Mouse (Mus musculus): ENCODE measurements around the gene Ninj1.

The Ninj1 gene

DNA sequence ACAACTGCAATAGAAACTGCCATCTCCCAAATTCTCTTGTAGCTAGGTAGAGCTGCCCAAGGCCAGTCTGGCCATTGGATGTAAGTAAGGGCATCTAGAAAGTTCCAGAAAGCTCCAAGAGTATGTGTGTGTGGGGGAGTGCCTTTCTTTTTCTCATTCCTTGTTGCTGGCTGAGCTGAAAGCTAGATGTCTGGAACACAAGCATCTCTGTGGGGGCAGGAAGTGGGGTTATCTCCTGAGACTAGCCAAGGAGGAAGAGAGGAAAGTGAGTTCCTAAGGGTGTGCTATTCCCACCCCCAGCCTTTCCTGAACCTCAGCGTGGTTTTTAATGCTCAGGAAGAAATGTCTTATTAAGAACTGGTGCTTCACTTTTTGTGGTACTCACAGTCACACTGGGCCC, 15.6 kb upstream of the Ninj1 start:
- no peak for DNase-seq (ENCODE audit: low read depth, low spot score)

DNA sequence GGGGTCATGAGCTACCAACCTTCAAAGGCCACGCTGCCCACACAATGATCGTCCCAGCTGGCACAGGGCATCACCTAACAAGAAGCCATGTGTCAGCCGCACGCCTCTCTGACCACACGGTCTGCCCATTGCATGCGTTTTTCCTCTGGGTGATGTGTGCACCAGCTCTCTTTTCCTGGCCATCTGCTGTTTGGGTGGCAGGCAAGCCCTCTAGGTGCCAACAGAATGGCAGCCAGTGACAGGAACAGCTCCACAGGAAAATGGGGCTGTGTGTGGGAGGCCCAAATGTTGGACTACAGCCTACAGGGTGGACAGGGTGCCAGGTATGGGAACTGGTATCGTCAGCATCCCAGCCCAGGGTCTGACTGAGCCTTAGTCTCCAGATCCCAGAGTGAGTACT, 14.9 kb upstream of the Ninj1 start:
- DNase-seq (ENCODE audit: low read depth, low spot score), result no peak

DNA sequence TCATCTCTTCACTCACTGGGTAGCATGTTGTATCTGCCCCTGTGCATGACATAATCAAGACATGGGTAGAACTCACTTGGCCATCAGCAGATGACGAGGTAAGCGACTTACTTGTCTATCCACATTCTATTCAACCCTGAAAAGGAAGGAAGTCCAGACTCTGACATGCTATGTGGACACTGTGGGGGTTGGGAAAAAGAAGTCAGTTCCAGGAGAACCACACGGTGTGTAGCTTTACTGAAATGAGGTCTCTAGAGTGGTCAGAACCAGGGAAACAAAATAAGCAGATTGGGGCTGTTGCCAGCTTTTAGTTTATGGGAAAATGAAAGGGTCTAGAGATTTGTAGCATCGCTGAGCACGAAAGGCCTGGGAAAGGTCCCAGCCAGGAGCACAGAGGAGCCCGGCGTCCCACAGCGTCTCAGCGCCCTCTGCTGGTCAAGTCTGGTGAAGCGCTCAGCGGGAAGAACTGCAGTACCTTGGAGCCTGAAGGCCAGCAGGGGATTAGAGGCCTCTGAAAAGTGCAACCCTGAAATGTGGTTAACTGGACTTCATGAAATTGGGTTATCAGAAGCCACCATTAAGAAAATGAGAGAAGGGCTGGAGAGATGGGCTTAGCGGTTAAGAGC, 14.2 kb upstream of the Ninj1 start:
- DNase-seq (ENCODE audit: low read depth, low spot score), result peak; percentile 88

DNA sequence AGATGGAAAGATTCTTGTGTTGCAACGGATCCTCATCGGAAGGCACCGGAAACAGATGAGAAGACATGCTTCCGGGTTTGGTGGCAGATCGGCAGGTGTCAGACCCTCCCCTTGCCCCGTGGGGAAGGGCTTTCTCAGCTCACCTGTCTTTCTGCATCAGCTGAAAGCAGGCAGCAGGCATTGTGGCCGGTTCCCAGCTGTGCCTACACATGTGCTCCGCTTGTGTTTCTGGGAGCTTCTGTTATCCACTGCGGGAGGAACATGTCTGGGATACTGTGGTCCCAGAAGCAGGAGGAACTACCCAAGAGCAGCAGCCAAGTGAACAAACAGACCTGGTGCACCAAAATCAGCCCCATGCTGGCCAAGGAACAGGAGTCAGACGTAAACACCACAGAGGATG, 11.8 kb upstream of the Ninj1 start:
- DNase-seq (ENCODE audit: low read depth, low spot score), result no peak

DNA sequence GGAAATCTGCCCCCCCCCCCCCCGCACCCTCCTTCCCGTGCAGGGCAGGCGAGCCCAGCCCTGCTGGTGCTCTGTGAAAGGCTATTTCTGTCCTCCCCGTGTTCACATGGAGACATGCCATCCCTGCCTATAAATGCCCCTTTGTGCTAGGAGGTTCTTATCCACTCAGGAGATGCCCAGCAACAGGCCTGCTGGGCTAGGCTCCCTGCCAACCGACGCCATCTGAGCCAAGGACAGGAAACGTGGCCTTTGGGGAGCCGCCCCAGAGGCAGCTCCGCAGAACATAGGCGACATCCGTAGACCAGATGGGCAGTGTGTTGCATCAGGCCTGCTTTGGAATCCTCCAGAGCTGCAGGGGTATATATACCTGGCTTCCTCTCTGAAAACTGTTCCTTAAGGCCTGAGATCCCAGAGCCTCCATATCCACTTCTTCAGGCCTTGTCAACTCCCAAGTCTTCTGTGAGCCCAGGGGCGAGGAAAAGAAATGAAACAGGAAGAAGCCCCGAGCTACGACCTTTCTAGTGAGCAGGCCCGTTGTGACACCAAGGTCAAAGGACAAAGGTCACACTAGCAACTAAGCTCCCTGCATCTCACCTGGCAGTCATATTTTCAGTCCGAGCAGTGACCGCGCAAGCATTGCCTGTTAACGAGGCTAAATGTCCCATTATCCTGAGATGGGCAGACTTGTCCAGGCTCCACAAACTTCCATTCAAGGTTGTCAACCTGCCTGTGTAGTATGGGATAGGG, 8.3 kb upstream of the Ninj1 start:
- no peak for DNase-seq (ENCODE audit: low read depth, low spot score)

DNA sequence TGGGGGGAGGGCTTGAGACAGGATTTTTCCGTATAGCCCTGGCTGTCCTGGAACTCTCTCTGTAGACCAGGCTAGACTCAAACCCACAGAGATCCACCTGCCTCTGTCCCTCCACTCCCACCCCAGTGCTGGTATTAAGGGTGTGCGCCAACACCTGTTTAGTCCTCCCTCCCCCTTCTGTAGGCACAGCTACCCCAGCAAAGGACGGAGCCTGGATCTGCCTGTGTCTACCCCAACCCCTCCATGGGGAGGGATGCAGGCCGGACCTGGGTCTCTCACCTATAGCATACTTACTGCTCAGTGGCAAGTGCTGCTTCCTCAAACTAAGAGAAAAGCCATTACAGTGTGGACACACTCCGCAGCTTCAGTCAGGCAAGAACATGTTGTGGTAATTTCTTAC, 7.0 kb upstream of the Ninj1 start:
- DNase-seq (ENCODE audit: low read depth, low spot score), result no peak

DNA sequence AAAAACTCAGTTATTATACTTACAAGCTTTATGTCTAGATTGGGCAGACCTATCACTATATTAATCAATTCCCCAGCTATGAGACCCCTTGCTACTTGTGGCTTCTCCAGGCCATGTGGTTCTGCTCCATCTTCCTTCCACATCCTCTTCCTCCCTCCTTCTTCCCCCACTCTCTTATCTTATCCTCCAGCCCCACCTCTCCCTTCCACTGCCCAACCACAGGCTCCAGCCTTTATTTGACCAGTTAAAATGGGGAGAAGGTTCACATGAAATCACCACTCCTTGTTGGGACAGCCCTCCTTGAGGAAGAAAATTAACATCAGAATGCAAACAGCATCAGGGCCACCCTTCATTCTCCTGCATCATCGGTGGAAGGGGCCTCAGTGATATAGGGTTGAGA, 6.6 kb upstream of the Ninj1 start:
- DNase-seq (ENCODE audit: low read depth, low spot score), result no peak

DNA sequence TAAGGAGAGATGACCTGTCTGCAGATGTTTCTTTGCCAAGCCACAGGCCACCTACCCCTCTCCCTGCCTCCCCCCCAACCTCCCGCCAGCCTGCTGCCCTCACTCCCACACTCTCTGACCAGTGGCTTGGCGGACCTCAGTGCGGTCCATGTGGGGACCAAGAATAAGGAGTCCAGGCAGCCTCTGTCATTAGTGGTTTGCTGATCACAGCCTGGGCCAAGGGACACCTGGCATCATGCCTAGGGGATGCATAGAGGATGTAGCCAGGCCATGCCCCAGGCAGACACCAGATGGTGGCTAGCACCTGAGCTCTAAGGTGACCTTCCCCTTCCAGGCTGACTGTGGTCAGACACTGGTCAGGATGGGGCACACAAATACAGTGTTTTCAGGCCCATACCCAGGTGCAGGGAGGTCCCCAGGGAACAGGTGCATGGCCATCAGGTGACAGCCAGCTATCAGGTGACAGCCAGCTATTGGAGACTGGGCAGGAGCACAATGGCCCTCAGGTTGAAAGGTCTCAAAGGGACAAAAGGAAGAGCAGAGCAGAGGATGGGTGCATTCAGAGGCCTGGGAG, 5.8 kb upstream of the Ninj1 start:
- DNase-seq (ENCODE audit: low read depth, low spot score), result peak; percentile 53

DNA sequence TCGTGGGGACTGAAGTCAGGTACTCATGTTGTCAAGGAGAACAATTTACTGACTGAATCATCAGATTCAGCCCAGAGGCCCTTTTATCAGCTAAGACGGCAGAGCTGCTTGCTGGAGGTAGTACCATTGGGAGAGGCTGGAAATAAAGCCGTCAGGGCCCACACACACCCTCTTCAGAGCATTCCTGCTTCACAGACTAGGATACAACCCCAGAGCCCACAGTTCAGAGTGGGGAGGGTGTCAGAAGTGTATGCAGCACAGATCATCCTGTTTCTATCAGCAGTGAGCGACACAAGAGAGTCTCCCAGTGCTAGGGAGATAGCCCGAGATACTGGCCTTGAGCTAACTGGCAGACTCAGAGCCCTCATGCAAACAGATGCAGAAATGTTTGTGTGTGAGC, 4.1 kb upstream of the Ninj1 start:
- DNase-seq (ENCODE audit: low read depth, low spot score), result no peak

DNA sequence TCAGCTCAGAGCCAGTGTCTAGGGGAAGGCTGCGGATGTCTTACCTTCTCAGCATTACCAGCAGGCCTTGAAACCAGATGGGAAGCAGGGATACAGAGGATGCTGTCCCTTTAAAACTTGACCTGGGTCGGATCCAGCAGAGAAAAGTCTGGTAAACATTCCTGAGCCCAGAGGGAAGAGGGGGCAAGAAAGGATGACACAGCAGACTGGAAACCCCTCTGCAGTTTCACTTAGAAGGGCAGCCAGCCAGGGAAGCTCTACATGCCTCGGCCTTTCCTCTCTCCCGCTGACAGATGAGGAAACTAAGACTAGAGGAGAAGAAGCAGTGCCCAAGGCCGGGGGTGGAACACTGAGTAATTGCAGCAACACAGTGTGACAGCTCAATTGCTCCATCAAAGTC, 3.6 kb upstream of the Ninj1 start:
- no peak for DNase-seq (ENCODE audit: low read depth, low spot score)

DNA sequence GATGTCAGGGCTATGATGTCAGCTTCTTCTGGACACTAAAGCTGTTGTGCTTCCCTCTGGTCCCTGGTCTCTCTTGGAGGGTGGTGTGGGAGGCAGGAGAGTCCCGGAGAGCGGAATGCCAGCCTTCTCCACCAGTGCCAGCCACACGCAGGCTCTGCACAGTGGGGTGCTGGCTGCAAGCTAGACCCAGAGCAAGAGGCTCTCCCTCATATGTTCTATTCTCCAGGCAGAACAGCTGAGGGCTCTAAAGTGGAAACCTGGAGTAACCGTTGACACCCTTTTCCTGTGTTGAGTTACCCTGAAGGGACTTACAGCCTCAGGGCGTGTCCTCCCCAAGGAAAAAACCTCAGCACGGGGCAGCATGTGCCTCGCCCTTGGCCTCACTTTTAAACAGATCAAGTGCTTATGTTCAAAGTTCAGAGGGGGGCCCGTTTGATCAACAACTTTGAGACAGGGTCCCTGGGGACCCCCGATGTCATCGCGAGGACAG, 442 bp upstream of the Ninj1 start:
- DNase-seq (ENCODE audit: low read depth, low spot score), result no peak

DNA sequence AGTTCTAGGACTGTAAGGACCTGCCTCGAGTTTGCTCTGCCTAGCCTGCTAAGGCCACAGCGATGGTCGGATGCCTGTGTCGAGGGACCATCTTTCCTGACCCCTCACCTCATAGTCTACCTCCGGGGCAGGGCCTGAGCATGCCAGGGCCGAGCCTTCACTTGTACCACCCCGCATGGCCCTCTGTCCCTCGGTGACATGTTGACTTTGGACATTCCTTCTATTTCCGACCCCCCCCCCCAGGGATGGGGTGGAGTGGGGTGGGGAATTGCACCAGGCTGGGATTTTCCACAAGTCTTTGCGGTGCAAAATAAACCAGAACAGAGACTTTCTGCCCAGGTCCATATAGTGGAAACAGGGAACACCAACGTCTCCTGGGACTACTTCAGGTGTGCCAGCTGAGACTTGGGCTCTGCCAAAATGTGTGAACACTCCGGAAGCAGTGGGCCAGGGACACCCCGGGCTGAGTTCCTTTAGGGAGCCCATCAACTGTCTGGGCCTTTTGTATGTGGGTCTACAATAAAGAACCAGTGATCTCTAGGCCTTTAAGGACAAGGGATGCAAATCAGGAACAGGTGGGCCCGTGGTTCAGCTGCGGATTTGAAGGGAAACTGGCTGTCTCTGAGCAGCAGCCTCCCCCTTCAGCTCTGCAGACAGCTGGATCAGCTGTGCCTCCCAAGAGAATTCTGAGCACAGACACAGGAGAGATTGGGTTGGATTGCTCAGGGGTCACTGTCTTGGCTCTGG, 1.1 kb downstream of the Ninj1 start:
- peak; percentile 31 for DNase-seq (ENCODE audit: low read depth, low spot score)

DNA sequence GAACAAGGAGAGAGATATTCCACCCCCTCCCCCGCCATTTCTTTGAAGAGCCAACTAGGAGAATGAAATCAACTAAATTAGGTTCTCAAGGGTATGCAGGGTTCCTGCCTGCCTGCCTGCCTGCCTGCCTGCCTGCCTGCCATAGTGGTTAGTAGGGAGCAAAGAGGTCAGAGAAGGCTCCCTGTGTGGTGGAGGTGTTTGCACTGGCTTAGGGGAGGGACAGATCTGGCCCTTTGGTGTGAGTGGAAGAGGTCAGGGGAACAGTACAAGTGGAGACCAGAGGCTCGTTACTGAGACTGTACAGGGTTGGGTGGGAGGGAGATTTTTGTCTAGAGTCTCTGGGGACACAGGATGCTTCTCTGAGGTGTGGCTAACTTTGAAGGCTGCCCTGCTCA, 1.7 kb downstream of the Ninj1 start:
- no peak for DNase-seq (ENCODE audit: low read depth, low spot score)

DNA sequence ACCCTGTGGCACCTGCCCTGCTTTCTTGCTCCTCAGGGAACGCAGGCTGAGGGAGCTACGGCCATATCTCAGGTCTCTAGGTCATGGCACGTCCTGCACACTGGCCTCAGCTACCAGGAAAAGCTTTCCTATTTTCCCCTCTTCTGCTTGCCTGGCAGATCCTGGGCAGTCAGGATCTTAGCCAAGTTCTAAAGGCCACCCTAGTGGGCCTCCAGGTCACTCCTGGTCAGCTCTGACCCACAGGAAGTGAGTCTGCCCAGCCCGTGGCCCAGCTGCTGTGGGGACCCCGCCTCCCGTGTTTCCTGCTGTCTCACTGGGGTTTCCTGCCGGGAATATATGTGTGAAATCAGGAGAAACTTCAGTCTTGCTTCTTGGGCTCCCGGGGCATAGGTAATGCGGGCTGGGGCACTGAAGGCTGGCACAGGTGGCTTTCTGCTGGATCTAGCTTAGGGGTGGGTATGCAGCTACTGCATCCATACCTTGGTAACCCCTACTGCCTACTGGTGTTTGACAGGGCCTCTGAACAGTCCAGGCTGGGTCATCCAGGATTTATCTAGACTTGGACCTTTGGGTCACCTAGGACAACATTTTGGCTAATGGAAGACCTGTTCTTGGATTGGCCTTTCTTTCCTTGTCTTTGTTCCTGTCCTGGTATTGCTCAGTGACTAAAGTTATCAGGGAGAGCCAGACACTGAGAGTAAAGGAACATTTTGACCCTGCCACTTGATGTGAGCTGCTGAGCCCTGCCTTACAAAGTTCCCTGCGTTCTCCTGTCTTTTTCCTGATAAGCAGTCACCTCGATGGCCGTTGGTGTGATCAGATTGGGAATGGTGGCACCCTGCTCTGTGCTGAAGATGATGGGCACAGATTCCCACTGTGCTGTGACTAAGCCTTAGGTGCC, 2.9 kb downstream of the Ninj1 start:
- no peak for DNase-seq (ENCODE audit: low read depth, low spot score)

DNA sequence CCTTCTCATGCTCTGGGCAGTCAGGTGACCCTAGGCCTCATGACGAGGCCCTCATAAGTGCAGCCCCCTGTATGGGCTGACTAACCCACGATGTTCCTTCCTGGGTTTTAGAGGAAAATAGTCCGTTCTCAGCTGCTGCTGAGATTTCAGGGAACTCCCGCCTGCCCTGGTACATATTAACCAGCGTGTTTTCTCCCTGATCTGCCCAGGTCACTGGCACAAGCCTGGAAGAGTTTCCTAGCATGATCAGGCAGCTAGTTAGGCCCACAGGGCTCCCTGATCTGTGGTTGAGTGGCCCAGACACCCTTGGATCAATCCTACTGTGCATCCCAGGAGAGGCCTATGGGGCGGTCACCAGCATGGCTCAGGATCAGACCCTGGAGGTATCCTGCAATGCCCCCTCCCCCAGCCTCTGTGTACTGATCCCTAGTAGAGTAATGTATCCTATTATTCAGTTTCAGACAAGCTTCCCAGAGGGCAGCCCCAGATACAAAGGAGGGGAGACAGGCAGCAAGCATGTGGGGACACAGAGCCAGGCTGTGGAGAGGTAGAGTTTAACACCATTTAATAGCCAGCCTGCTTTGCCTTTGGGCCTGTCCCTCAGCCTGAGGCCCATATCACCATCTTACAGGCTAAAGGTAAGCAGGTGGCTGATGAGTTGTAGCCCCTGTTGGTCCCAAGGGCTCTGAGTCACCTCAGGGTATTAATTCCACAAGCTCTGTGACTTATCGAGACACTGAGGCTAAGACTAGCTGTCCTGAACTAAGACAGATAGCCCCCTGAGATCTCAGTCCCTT, 3.8 kb downstream of the Ninj1 start:
- DNase-seq (ENCODE audit: low read depth, low spot score), result no peak

DNA sequence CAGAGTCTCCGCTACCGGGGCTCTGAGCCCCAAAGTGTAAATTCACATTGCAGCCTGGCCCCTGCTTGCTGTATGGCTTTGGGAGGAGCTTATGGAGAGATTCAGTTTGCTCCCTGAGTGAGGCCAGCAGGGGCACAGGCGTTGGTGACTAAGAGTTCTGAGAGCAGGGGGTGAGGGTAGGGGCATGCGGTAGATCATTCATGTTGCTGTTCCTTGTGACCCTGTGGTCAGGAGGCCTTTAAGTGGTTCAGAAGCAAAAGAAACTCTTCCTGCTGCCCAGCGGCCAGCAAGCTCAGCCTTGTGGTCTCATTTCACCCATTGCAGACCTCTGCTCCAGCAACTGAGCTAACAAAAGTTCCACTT, 4.4 kb downstream of the Ninj1 start:
- DNase-seq (ENCODE audit: low read depth, low spot score), result no peak

DNA sequence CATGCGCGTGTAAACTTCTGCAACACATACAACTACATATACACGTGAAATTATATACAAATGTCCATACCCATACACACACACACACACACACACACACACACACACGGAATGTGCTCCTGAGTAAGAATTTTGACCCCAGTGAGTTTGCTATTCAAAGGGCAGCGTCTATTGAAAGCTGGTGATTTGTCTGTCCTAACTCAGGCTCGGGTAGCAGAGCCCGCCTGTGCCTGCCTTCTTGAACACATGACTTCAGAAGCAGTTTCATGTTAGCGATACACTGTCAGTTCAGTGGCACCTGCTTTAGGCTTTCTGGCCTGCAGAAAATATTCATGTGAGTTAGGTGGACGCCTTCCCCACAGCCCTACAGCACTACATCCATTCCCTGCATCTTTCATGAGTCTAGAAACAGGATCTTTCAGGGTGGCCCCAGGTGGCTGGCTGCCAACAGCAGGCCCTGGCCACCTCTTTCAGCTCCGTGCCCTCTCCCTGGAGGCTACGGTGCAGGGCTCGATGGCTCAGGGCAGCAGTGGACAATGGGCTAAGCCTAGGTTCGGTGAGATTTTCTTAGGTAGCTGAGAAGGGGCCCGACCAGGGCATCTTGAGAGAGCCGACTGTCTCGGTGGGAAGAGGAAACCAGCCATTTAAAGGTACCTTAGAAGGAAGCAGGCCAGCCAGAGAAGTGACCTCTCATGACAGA, 5.0 kb downstream of the Ninj1 start:
- no peak for DNase-seq (ENCODE audit: low read depth, low spot score)

DNA sequence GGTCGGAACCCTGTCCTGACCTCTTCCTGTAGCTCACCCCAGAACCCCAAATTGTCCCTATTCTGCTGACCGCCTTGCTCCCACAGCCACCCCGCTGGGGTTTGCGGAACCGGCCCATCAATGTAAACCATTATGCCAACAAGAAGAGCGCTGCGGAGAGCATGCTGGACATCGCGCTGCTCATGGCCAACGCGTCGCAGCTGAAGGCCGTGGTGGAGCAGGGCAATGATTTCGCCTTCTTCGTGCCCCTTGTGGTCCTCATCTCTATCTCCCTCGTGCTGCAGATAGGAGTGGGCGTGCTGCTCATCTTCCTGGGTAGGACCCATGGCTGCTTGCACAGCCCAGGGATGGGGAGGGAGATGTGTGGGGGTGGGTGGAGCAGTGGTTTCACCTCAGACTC, 6.4 kb downstream of the Ninj1 start:
- DNase-seq (ENCODE audit: low read depth, low spot score), result no peak

DNA sequence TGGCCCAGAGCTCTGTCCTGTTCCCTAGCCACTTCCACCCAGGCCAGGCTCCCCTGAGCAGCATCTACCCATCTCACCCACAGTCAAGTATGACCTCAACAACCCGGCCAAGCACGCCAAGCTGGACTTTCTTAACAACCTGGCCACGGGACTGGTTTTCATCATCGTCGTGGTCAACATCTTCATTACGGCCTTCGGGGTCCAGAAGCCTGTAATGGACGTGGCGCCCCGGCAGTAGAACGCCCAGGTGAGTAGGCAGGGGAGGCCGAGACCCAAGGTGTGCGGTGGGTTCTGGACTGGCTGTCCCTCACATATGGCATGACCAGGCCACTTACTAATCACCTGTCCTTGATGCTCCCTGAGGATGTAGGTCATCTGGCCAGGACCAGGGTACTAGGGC, 7.5 kb downstream of the Ninj1 start:
- DNase-seq (ENCODE audit: low read depth, low spot score), result no peak

DNA sequence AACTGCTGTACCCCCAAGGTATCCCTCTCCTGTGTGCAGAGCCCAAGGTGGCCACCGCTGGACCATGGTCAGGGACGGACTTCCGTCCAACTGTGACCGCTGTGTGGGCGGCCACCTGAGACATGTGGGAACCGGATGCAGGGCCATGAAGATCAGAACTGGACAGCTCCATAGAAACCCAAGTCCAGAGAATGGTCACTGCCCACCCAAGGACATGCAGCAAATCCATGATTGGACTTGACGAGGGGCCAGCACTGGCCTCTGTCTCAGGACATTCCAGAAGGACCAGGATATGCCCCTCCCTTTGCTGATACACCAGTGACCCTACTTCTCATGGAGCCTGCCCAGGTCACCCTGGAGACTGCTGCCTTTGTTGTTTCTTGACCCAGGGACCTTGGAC, 8.4 kb downstream of the Ninj1 start:
- no peak for DNase-seq (ENCODE audit: low read depth, low spot score)
